Mouse (Mus musculus) right cerebral cortex, postnatal 36 days (tissue): ENCODE results near the gene Pdhx.

Experiments used
- DNase-seq, 2 experiments: peaks; one replicate each; pipeline ENCODE4 v3.0.0; 2022; ENCODE audit warnings: low spot score in 2 of 2, mixed read lengths in 1 of 2

Gene Pdhx

GRCm38 (mm10) chr2:103062865-103063264 is 10.4 kb downstream of the Pdhx start:
- DNase-seq: no peak

- DNase-seq: no peak
Observed at GRCm38 (mm10) chr2:103058266-103058665, 15.0 kb downstream of the Pdhx start.

GRCm38 (mm10) chr2:103055820-103056219 is 17.5 kb downstream of the Pdhx start:
- DNase-seq: no peak

- no peak for DNase-seq
Observed at GRCm38 (mm10) chr2:103051937-103052893, 21.1 kb downstream of the Pdhx start.

GRCm38 (mm10) chr2:103045286-103045685 is 28.0 kb downstream of the Pdhx start:
- no peak for DNase-seq

GRCm38 (mm10) chr2:103040896-103041295 is 32.4 kb downstream of the Pdhx start:
- no peak for DNase-seq

- no peak for DNase-seq
Observed at GRCm38 (mm10) chr2:103037831-103038230, 35.5 kb downstream of the Pdhx start.

- no peak for DNase-seq
Observed at GRCm38 (mm10) chr2:103022728-103023127, 50.6 kb downstream of the Pdhx start.

- DNase-seq: no peak
Observed at GRCm38 (mm10) chr2:103020191-103020987, 52.9 kb downstream of the Pdhx start.

- DNase-seq: no peak
Observed at GRCm38 (mm10) chr2:103018817-103019494, 54.4 kb downstream of the Pdhx start.

- DNase-seq: no peak
Observed at GRCm38 (mm10) chr2:103017391-103017824, 55.9 kb downstream of the Pdhx start.

- no peak for DNase-seq
Observed at GRCm38 (mm10) chr2:103016089-103016488, 57.2 kb downstream of the Pdhx start.

GRCm38 (mm10) chr2:103012782-103013575 is 60.3 kb downstream of the Pdhx start:
- no peak for DNase-seq

GRCm38 (mm10) chr2:103008221-103008620 is 65.1 kb downstream of the Pdhx start:
- no peak for DNase-seq

GRCm38 (mm10) chr2:103004599-103004998 is 68.7 kb downstream of the Pdhx start:
- DNase-seq: no peak

GRCm38 (mm10) chr2:102999153-102999575 is 74.1 kb downstream of the Pdhx start:
- no peak for DNase-seq

GRCm38 (mm10) chr2:102998356-102998755 is 75.0 kb downstream of the Pdhx start:
- no peak for DNase-seq

GRCm38 (mm10) chr2:102997874-102998273 is 75.4 kb downstream of the Pdhx start:
- DNase-seq: no peak

GRCm38 (mm10) chr2:102993841-102994607 is 79.3 kb downstream of the Pdhx start:
- DNase-seq: no peak

- no peak for DNase-seq
Observed at GRCm38 (mm10) chr2:102992405-102992804, 80.9 kb downstream of the Pdhx start.
